Mouse (Mus musculus) thymus, adult 2 months (tissue): ENCODE results near the gene Caskin2.

Source experiments
- CTCF ChIP-seq: fragments of 200-500 bp; IDR thresholded peaks from 2 replicates; pipeline ENCODE4 v1.5.1; 2012; ENCODE audit warnings: mild to moderate bottlenecking, control low read depth, low read length, moderate library complexity, borderline replicate concordance; ENCODE audit not compliant: control insufficient read depth, poor library complexity, insufficient read depth; ENCODE audit errors: extremely low read depth
- POLR2A ChIP-seq: fragments of 200-500 bp; IDR thresholded peaks from 2 replicates; pipeline ENCODE4 v1.6.1; 2012; ENCODE audit warnings: mild to moderate bottlenecking, low read length, control low read depth, moderate library complexity; ENCODE audit not compliant: control insufficient read depth, poor library complexity, insufficient read depth; ENCODE audit errors: extremely low read depth

DNA sequence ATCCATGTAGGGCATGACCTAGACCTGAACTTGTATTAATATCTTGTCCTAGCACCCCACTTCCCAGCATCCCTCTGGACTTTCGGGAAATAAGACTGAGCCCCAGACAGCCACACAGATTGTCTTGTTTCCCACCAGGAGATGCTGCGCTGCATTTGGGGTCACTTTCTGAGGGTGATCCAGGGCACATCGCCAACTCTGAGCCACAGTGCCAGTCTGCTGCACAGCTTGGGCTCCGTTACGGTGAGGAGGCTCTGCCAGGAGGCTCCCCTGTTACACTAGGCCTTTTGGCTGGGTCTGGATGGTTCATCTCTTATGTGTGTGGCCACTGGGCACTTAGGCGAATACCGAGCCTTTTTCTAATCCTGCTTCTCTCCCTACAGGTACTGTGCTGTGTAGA is 23.7 kb downstream of the Caskin2 start:
- TF ChIP-seq POLR2A (no peak), CTCF (no peak)
